Mouse (Mus musculus) bone marrow, adult 2 months (tissue): ENCODE measurements at regions not wholly inside any gene's neighbourhood (a gene's known extent, or its start where the extent isn't known, plus 50 kb on each side); places are given as distances from the start of the nearest gene placed in this dataset.

Source experiments
- CTCF ChIP-seq: fragments of 200-500 bp; IDR thresholded peaks from 2 replicates; pipeline ENCODE4 v1.5.1; 2011; ENCODE audit warnings: low read length, control low read depth; ENCODE audit not compliant: control insufficient read depth, insufficient read depth
- POLR2A ChIP-seq: fragments of 200-500 bp; IDR thresholded peaks from 2 replicates; pipeline ENCODE4 v1.6.1; 2011; ENCODE audit warnings: low read depth, mild to moderate bottlenecking, control low read depth, low read length, borderline replicate concordance; ENCODE audit not compliant: control insufficient read depth

DNA sequence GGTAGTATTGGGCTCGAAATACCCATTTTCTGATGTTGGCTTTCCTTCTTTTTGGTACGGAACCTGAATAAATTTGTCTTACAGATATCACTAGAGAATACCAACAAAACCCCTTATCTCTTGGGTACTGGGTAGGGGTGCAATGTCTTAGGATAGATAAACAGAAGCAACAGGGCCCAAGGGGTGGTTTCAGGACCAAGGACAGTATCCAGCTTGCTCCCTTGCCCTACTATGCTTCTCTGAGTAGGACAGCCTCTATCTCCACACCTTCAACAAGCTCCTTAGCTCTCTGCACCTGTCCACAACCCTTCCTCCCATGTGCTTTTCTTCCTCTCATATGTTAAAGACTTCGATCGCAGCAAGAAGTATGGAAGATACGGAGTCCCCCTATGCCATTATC lies 1374.3 kb upstream of the A1bg start:
- no peak for TF ChIP-seq CTCF
- no peak for TF ChIP-seq POLR2A
